Mouse (Mus musculus) thymus, adult 2 months (tissue): ENCODE measurements around the gene Prtg. TPM values are rescaled to one million over a fixed set of nuclear protein-coding genes. Genes with fewer than 3 reads are reported as not detected.

ENCODE experiments used
- DNase-seq: peaks from one replicate; pipeline ENCODE4 v3.0.0; 2021
- H3K27ac ChIP-seq: fragments of 200-500 bp; 2 replicates; pipeline ENCODE4 v1.5.1; 2012; ENCODE audit warnings: low read length, control low read depth; ENCODE audit not compliant: control insufficient read depth, insufficient read depth
- H3K27me3 ChIP-seq: fragments of 200-500 bp; 2 replicates; pipeline ENCODE4 v1.6.1; 2012; ENCODE audit warnings: mild to moderate bottlenecking, low read length, moderate library complexity, mixed read lengths; ENCODE audit not compliant: control insufficient read depth, insufficient read depth
- H3K36me3 ChIP-seq: fragments of 200-500 bp; 2 replicates; pipeline ENCODE4 v1.6.1; 2012; ENCODE audit warnings: mild to moderate bottlenecking, low read length, moderate library complexity; ENCODE audit not compliant: control insufficient read depth, insufficient read depth
- H3K4me1 ChIP-seq: fragments of 200-500 bp; replicated peaks from 2 replicates; pipeline ENCODE4 v1.6.1; 2012; ENCODE audit warnings: low read length; ENCODE audit not compliant: control insufficient read depth, insufficient read depth
- H3K4me3 ChIP-seq: fragments of 200-500 bp; 2 replicates; pipeline ENCODE4 v1.5.1; 2012; ENCODE audit warnings: mild to moderate bottlenecking, low read length, control low read depth, moderate library complexity; ENCODE audit not compliant: control insufficient read depth, insufficient read depth
- CTCF ChIP-seq: fragments of 200-500 bp; IDR thresholded peaks from 2 replicates; pipeline ENCODE4 v1.5.1; 2012; ENCODE audit warnings: mild to moderate bottlenecking, control low read depth, low read length, moderate library complexity, borderline replicate concordance; ENCODE audit not compliant: control insufficient read depth, poor library complexity, insufficient read depth; ENCODE audit errors: extremely low read depth
- POLR2A ChIP-seq: fragments of 200-500 bp; IDR thresholded peaks from 2 replicates; pipeline ENCODE4 v1.6.1; 2012; ENCODE audit warnings: mild to moderate bottlenecking, low read length, control low read depth, moderate library complexity; ENCODE audit not compliant: control insufficient read depth, poor library complexity, insufficient read depth; ENCODE audit errors: extremely low read depth
- WGBS: fragments of 180-500 bp; shearing (Covaris S2); methylation state at CpG from one replicate; pipeline ENCODE4 v1.1.7; 2018; 5-methylcytosine and 5-hydroxymethylcytosine counted together
- polyA plus RNA-seq: library from polyadenylated mRNA; depleted of rRNA; stranded (reverse); fragments of >200 nt; gene quantifications from 2 replicates; pipeline ENCODE4 v1.2.3, GENCODE M21; 2012

Gene Prtg
- polyA plus RNA-seq, 1 experiment, result 0.07 TPM

DNA sequence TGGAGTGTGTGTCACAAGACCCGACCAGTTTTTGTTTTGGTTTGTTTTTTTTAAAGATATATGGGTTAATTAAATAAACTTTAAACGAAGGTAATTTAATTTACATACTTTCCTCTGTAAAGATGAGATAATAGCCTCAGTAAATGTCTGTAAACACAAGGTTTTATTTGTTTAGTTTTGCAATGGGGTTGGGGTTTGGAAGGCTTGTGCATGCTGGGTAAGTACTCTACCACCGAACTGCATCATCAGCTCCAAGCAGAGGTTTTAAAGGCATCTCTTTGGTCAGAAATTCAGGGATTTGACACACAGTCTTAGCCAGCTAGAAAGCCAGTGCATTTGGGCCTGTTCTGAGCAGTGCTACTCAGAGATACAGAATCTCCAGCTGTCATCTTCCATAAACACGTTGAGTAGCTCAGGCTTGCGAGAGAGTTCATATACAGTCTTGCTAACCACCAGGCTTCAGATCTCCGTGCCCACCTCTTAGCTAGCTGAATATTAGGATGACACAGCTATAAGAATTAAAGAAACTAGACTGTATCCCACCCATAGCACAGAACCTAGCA, 31.0 kb downstream of the Prtg start:
- no peak for DNase-seq
- no peaks in the 10 kb centered on the region for H3K36me3 ChIP-seq

DNA sequence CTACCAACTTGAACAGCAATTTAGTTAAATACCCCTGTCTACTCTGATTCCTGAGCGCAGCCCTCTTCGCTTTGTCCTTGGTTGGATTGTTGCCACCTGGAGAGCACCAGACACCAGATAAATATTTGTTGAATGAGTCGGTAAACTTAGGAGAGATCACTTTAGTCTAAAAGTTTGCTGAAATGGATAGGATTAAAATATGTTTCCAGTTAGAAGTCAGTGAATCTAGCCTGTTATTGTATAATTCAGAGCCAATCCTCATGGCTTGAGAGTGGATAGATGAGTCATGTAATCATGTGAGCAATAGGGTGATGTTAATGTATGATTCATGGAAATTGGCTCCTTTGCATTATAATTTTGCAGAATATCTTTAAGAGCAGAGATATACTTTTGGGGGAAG, 31.6 kb downstream of the Prtg start:
- 90% methylated on average over 3 of the region's 3 CpGs for WGBS
- no peak overlapping the region for H3K27ac ChIP-seq
- no peaks in the 10 kb centered on the region for H3K36me3 ChIP-seq
- TF ChIP-seq CTCF (no peak), POLR2A (no peak)
- H3K27me3 ChIP-seq, result no peaks in the 10 kb centered on the region
- H3K4me3 ChIP-seq, result no peak overlapping the region
- DNase-seq, result no peak
- H3K4me1 ChIP-seq, result no peaks in the 10 kb centered on the region

More for the DNA sequence above, 31.0 kb downstream of the Prtg start:
- no peak overlapping the region for H3K27ac ChIP-seq
- H3K4me1 ChIP-seq, result no peaks in the 10 kb centered on the region
- TF ChIP-seq CTCF (no peak), POLR2A (no peak)
- no peaks in the 10 kb centered on the region for H3K27me3 ChIP-seq
- H3K4me3 ChIP-seq, result no peak overlapping the region
- 90% methylated on average over 6 of the region's 6 CpGs for WGBS

DNA sequence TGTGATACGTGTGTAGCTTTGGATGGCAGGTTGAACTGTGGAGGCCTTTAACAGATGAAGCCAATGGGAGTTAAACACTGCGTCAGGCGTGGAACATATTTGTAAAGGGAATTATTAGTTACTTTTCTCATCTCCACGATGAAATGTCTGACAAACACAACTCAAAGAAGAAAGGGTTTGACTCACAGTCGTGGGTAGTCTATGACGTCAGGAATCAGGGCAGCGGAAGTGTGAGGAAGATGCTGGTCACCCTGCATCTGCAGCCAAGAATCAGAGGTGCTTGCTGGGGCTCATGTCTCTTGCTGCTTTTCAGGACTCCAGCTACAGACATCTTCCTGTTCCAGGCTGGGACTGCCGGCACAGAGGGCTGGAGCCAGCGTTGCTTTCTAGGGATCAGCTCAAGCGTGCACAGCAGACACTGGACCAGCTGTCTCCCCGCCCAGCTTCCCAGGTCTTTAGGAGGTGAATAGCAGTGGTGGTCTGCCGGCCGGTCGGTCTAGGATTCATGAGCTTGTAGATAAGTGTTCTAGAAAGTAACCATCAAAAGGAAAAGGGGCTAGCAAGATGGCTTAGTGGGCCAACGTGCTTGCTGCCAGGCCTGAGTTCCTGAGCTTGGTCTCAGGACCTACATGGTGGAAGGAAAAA, 32.8 kb downstream of the Prtg start:
- Histone ChIP-seq H3K4me1 (no peaks in the 10 kb centered on the region), H3K36me3 (no peaks in the 10 kb centered on the region), H3K27me3 (no peaks in the 10 kb centered on the region), H3K4me3 (no peak overlapping the region), H3K27ac (no peak overlapping the region)
- no peak for DNase-seq
- TF ChIP-seq CTCF (no peak), POLR2A (no peak)
- WGBS, result 97% methylated on average over 15 of the region's 15 CpGs

DNA sequence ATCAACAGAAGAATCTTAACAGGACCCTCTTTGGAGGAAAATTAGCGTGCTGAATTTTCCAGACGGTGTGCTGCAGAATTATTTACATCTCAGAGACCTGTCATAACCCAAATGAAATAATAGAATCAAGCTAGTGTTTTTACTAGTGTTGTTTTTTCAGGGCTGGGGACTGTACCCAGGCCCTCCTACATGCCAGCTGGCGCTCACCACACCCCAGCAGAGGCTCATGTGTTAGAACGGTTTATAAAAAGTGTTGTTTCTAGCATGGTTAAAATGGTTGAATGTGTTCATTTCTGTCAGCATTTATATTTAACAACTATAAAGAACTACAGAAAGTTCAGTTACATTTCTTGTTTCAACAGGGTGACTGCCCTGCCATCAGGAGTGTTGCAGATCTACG, 37.8 kb downstream of the Prtg start:
- 95% methylated on average over 5 of the region's 5 CpGs for WGBS
- Histone ChIP-seq H3K27ac (no peak overlapping the region), H3K36me3 (no peaks in the 10 kb centered on the region), H3K27me3 (no peaks in the 10 kb centered on the region), H3K4me1 (no peaks in the 10 kb centered on the region), H3K4me3 (no peak overlapping the region)
- DNase-seq, result no peak
- TF ChIP-seq CTCF (no peak), POLR2A (no peak)

DNA sequence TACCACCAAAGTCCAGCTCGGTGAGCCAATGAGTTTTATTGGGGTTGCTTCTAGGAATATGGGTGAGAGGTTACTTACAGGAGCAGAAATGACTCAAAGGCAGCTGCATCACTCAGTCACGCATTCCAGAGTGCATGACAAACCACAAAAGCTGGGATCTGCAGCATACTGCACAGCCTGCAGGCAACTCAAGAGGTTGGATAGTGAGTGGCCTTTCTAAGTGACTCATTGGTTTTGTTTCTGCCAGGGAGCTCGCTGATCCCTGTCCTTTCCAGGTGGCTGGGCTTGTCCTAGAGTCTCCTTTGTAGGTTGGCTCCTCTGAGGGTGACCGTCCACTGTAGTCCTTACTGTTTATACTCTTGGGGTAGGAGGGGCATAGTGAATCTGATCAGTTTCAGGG, 39.5 kb downstream of the Prtg start:
- no peak for DNase-seq
- H3K27ac ChIP-seq, result no peak overlapping the region
- no peak overlapping the region for H3K4me3 ChIP-seq
- no peaks in the 10 kb centered on the region for H3K4me1 ChIP-seq
- 90% methylated on average over 4 of the region's 4 CpGs for WGBS
- no peaks in the 10 kb centered on the region for H3K36me3 ChIP-seq
- no peaks in the 10 kb centered on the region for H3K27me3 ChIP-seq
- no peak for TF ChIP-seq CTCF

DNA sequence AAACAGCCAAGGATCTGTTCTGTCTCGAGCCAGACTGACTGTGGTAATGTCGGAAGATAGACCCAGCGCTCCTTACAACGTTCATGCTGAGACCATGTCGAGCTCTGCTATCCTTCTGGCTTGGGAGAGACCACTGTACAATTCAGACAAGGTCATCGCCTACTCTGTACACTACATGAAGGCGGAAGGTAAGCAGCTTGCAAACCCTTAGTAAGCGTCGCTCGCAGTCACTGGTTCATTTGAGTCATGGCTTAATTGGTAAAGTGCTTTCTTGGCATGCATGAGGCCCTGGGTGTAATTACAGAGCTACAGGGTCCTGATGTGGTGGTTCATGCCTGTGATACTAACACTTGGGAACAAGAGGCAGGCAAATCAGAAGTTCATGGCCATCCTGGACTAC, 44.9 kb downstream of the Prtg start:
- no peaks in the 10 kb centered on the region for H3K4me1 ChIP-seq

DNA sequence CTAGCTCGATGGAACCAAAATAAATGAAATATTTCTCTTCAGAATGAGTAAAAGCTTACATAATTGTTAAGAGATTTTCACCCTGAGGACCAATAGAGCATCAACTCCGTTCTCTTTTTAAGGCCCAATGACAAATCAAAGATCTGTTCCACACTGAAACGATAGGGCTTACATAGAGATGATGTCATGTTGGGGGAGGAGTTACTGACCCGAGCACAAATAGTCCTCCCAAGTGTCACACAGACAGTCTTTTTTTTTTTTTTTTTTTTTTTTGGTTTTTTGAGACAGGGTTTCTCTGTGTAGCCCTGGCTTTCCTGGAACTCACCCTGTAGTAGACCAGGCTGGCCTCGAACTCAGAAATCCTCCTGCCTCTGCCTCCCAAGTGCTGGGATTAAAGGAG, 45.3 kb downstream of the Prtg start:
- TF ChIP-seq CTCF, result no peak
- WGBS, result 93% methylated on average over 5 of the region's 5 CpGs
- H3K36me3 ChIP-seq, result no peaks in the 10 kb centered on the region
- H3K4me3 ChIP-seq, result no peak overlapping the region
- no peaks in the 10 kb centered on the region for H3K4me1 ChIP-seq
- H3K27me3 ChIP-seq, result no peaks in the 10 kb centered on the region
- DNase-seq, result no peak
- no peak overlapping the region for H3K27ac ChIP-seq

More for the DNA sequence above, 44.9 kb downstream of the Prtg start:
- no peak for DNase-seq
- Histone ChIP-seq H3K36me3 (no peaks in the 10 kb centered on the region), H3K4me3 (no peak overlapping the region), H3K27me3 (no peaks in the 10 kb centered on the region), H3K27ac (no peak overlapping the region)
- TF ChIP-seq CTCF (no peak), POLR2A (no peak)
- WGBS, result 96% methylated on average over 10 of the region's 10 CpGs
